Mouse (Mus musculus): ENCODE data around the gene 4930564D02Rik.

4930564D02Rik gene

DNA sequence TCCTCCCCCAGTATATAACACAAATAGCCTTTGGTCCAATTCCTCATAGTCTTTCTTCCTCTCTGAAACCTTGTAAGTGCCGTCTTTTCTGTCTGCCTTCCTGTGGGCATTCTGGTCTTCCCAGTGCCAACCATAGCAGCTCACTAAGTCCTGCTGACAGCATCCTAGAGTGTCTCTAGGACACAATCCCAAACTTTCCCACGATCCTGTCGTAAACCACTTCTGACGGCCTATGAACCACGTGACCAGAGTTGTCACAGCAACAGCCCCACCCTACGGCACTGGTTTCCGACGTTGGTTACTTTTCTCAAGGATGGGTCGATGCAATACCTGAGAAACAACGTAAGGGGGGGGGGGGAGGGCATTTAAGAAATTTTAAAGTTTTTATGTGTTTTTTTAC lies at the start of gene 4930564D02Rik:
4930564D02Rik (plus strand) TSS at position 301 of the 400 bp plus-strand sequence.
- no peak for DNase-seq (ENCODE audit: low spot score in 2 of 2)

- no peak for DNase-seq (ENCODE audit: low spot score in 2 of 2)
Measured at GRCm38 (mm10) chr3:105017314-105017713, 49.3 kb upstream of the 4930564D02Rik start.

- no peak for DNase-seq (ENCODE audit: low spot score in 2 of 2)
Measured at GRCm38 (mm10) chr3:105018085-105018782, 48.4 kb upstream of the 4930564D02Rik start.

DNA sequence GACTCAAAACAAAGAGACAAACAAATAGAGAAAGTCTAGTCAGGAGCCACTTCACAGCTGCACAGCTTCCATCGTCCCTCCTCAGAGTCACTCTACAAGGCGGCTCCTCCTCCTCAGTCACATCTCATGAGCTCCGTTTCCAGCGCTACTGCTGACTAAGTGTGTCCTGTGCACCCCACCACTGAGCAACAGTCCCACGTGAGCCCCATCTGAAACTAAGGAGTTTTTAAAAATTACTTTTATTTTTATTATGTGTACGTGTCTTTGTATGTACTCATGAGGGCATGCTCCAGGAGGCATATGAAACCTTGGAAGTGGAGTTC lies 47.9 kb upstream of the 4930564D02Rik start:
- no peak for DNase-seq (ENCODE audit: low spot score in 2 of 2)

- no peak for DNase-seq (ENCODE audit: low spot score in 2 of 2)
Measured at GRCm38 (mm10) chr3:105019826-105020692, 46.6 kb upstream of the 4930564D02Rik start.

- no peak for DNase-seq (ENCODE audit: low spot score in 2 of 2)
Measured at GRCm38 (mm10) chr3:105023371-105024005, 43.2 kb upstream of the 4930564D02Rik start.

DNA sequence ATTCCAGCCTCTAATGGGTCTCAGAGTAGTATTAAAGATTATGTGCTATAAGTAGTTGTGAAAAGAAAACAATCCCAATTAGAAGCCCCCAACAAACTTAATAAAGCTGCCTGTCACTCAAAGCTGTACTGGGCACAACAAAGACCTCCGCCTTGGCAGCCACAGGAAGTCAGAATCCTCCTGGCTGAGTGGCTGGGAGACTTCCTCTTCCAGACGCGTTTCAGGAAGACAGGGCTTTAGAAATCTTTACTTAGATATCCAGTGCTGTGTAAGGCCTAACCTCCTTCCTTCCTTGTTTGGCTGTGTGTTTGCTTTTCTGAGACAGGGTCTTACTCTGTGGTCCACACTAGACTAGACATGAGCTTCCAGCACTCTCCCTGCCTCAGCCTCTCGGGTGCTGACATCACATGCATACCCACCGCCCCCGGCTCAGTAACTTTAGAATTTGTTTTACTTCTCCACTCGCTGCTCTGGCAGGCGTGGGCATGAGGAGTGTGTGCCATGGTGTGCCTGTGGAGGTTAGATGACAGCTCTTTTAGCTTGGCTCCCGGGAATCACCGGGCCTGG lies 30.3 kb upstream of the 4930564D02Rik start:
- peak in 1 of 2 experiments; percentile 53 for DNase-seq (ENCODE audit: low spot score in 2 of 2)

DNA sequence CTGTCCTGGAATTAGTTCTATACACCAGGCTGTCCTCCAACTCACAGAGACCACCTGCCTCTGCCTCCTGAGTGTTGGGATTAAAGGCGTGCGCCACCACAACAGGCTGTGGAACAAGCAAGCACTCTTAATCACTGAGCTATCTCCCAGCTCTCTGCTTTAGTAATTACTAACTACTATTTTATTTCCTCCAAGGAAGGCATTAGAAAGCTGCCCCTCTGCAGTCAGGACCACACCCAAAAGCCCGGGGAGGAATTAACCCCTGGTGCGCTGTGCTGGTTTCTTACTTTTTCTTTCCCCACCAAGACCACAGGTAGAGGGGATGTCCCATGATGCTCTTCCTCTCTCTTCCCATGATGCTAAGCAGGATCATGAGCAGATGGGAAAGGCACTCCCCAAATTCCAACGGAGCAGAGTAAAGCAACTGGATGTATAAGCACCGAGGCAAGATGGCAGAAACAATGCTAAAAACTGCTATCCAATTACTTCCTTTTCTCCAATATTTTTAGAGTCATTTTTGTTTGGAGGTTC lies 29.3 kb upstream of the 4930564D02Rik start:
- DNase-seq (ENCODE audit: low spot score in 2 of 2) = no peak

DNA sequence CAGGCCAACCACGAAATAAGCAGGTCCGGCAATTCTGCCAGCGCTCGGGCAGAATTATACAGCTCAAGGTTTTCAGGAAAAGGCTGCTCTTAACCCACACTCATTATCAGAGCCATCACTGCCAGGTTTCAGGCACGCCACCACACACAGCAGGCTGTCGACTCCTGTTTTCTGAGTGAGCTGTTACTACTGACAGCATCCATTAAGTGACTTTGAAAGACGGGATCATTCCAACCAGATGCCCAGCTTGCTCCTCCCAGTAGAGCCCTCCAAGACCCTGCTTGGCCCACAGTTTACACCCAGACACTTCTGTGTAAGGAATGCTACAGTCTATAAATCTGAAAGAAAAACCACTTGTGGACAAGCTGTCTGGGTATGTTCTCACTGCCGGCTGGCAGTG lies 26.6 kb upstream of the 4930564D02Rik start:
- DNase-seq (ENCODE audit: low spot score in 2 of 2) = no peak

DNA sequence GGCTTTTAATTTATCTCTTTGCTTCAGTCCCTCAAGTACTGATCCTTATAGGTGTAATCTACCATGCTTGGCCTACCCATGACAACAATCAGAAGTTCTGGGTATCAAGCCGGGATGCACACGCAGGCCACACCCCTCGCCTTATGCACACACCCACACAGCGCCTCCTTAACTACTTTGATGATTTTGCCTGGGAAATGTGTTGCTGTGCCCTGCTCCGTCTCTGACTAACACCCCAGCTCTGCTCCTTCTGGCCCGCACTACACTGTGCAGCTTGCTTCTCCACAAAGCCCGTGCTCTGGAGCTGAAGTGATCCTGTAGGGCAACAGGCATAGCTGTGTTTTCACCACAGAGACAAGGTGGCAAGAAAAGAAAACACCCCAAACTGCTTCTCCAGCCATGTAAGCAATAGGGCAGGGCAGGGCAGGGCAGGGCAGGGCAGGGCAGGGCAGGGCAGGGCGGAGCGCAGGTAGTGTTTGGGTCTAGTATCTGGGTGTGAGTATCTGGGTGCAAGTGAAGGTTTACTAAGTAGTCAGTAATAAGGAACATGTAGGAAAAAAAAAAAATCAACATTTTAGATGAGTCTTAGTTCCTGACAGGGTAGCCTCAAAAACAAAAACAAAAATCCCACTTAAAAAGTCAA lies 25.5 kb upstream of the 4930564D02Rik start:
- DNase-seq (ENCODE audit: low spot score in 2 of 2) = no peak

DNA sequence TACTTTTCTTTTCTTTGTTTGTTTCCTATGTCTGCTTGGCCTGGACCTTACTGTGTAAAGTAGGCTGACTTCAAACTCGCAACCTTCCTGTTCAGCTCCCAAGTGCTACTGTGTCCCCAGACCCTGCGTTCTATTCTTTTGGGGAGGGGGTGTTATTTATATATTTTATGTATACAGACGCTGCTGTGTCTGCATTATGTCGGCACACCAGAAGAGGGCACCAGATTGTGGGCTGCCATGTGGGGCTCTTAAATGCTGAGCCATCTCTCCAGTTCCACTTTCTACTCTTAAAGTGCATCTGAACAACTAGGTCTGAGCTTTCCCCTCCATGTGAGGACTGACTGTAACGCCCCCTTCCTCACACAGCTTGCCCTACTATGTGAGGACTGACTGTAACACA lies 22.9 kb upstream of the 4930564D02Rik start:
- DNase-seq (ENCODE audit: low spot score in 2 of 2) = no peak

GRCm38 (mm10) chr3:105046870-105047269 lies 19.8 kb upstream of the 4930564D02Rik start:
- DNase-seq (ENCODE audit: low spot score in 2 of 2) = no peak

GRCm38 (mm10) chr3:105047616-105048015 lies 19.0 kb upstream of the 4930564D02Rik start:
- peak; percentile 62 to 67 for DNase-seq (ENCODE audit: low spot score in 2 of 2)

- no peak for DNase-seq (ENCODE audit: low spot score in 2 of 2)
Measured at GRCm38 (mm10) chr3:105049848-105050247, 16.8 kb upstream of the 4930564D02Rik start.

- no peak for DNase-seq (ENCODE audit: low spot score in 2 of 2)
Measured at GRCm38 (mm10) chr3:105051103-105051502, 15.5 kb upstream of the 4930564D02Rik start.

- DNase-seq (ENCODE audit: low spot score in 2 of 2) = peak in 1 of 2 experiments; percentile 34
Measured at GRCm38 (mm10) chr3:105052171-105052936, 14.3 kb upstream of the 4930564D02Rik start.

DNA sequence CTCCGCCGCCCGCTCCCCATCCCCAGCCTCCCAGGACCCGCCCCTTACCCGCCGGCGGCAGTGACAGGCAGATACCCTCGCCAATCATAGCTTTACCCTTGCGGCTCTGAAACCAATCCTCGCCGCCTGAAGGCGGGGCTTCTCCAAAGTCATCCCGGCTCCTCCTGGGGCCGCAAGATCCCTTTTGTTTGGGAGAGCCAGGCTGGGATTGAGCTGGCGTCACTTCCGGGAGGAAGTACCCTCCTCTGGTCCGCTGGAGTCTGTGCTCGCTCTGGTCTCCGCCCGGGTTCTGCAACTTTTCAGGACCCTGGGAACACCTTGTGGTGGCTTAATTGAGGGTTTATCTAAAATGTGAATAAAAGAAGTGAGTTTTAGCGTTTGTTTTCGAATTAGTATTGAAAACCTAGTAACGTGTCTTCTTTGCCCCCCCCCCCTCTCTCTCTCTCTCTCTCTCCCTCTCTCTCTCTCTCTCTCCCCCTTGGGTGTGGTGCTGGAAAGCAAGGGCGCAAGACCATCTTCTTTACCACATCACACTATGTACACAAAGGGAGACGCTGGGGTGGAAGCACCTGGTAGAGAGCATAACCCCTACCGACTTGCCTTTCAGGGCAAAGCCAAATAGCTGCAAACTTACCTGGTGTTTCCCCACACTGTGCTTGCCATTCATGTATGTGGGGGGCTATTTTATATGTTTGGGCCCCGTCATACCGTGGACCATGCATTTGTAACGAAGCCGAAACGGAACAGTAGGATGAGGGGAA lies 13.5 kb upstream of the 4930564D02Rik start, which contains the start of gene Cttnbp2nl:
Cttnbp2nl (minus strand) TSS at position 210 of the 761 bp plus-strand sequence.
- DNase-seq (ENCODE audit: low spot score in 2 of 2) = peak; percentile 99

- DNase-seq (ENCODE audit: low spot score in 2 of 2) = no peak
Measured at GRCm38 (mm10) chr3:105053698-105054001, 13.0 kb upstream of the 4930564D02Rik start.

GRCm38 (mm10) chr3:105054952-105055351 lies 11.7 kb upstream of the 4930564D02Rik start:
- DNase-seq (ENCODE audit: low spot score in 2 of 2) = no peak

DNA sequence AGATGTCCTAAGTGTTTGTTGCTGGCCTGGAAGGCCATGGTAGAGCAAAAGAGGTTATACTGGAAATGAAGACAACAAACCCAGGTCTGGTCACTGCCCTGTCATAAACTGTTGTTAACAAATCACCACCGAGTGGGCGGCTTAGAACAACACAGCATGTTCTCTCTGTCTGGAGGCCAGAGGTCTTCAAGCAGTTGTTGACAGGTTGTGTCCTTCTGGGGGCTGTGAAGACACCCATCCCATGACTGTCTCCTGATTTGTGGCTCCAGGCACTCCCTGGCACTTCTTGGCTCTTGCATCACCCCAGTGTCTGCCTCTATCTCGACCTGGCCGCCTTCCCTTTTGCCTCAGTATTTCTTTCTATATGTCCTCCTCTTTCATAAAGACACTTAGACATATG lies 11.0 kb upstream of the 4930564D02Rik start:
- no peak for DNase-seq (ENCODE audit: low spot score in 2 of 2)

Measured in right cerebral cortex, postnatal 10 days (tissue).